Mouse (Mus musculus) lung, postnatal 25 days (tissue): ENCODE measurements around the gene 1110059E24Rik.

ENCODE experiments used
- DNase-seq: peaks from one replicate; pipeline ENCODE4 v3.0.0; 2022; ENCODE audit warnings: low spot score

Gene 1110059E24Rik

DNA sequence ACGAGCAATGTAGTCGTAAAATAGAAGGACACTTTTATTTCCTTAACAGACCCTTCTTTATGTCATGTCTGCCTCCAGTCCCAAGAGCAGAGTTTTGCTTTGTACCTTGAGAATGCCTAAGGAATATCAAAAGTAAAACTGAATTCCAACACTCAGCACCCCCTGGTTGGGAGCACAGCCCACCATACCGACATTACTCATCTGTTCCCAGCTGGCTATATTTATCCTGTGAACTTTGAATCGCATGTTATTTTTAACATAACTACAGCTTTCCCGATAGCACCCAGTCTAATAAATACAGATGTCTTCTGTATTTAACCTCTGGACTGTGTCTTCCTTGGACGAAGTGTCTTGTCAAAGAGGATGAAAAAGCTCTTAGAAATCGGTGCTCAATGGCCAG is 80.8 kb downstream of the 1110059E24Rik start:
- no peak for DNase-seq

DNA sequence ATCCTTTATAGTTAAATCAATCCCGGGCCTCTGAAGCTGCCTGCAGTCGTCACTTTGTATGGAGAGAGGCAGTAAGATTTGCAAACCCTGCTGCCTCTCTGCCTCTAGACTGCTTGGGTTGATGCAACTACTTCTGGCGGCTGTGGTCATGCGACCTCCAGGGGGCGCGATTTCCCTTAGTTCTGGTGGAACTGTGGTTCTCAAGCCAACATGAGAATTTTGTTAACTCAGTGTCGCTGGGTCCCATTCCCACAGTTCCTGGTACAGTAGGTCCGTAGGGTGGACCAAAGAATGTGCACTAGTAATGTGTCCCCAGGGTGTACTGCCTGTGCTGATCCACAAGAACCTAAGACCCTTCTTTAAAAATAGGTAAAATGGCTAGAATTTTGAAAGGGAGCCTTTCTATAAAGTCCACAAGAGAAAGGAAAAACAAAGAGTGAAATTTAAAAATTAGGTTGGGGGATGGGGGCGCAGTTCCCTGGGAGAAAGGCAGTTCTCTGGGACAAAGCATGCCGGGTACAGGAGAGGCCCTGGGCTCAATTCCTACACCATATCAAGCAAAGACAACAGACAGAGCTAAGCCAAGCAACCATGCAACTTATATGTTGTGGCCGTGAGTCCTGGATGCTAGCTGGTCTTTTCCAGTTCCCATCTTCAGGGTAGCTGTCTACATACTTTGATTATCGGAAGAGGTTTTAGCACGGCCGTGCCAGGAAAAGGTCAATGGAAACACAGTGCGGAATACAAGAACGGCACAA is 81.4 kb downstream of the 1110059E24Rik start:
- DNase-seq = peak; percentile 90

DNA sequence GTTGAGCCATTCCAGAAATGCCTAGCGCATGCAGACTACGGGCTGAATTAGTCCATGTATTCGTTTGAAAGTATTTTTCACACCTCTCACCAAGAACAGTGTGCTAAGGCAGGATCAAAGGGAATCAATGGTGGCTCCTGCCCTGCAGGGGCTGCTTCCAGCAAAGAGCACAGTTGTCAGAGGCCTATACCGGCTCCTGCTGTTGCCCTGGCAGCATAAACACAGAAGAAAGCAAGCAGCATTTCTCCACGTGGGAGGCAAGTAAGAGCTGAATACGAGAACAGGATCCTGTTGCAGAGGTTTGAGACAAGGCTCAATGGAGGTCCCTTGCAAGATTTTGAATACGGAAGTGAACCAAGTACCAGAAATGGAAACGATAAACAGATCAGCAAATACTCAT is 82.0 kb downstream of the 1110059E24Rik start:
- no peak for DNase-seq

DNA sequence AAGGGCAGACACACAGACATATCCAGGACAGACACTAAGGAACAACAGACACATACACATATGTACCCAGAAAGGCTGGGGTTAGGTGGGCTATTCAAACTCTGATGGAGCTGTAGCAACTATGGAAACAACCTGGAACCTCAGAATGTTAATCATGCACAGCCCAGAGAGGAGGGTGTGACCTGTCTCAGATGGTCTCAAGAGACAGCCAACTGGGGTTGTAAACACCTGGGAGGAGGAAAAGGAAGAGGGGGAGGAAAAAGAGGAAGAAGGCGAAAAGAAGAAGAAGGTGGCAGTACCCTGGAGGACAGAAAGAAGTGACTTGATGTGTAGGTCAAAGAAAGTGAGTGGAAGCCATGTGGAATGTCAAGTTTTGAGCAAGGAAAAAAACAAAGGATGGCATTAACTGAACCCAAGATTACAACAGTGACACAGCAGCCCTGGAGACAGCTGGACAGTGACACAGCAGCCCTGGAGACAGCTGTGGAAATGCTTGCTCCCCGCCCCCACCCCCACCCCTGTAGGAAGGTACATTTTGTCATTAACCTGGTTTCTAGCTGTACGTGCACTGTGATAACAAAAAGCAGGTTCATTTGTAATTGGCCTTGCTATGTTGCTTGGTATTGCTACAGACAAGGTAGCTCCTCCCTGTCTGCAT is 84.1 kb downstream of the 1110059E24Rik start:
- DNase-seq = peak; percentile 21

DNA sequence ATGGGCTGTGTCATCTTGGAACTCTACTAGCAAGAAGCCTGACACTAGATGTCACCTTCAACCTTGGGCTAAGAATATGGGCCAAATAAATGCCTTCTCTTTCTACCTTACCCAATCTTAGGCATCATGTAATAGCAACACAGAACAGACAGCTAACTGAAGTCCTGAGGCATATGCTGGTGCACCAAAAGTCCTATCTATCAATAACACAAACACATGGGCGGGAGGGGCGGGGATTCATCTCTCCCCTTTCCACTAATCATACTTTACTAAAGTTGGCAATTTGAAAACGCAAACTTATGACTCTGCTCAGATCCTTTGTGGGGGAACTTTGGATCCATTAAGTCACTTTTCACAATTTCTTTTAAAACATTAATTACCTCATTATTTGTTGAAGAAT is 84.8 kb downstream of the 1110059E24Rik start:
- DNase-seq = no peak

DNA sequence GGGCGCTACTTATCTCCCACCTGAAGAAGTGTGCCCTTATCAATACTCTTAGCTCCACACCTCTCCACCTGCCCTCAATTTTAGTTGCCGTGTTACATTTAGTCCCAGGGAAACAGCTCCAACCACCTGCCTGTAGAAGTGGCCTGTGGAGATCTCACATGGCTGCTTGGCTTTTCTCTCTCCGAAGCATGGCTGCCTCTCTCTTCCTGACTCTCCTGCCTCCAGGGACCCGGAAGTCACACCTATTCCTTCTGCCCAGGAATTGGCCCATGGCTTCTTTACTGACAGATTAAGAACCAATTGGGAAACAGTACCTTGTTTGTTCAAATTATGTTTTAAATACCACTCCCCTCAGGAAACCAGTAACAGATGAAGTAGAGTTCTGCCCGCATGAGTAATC is 86.3 kb downstream of the 1110059E24Rik start:
- no peak for DNase-seq

DNA sequence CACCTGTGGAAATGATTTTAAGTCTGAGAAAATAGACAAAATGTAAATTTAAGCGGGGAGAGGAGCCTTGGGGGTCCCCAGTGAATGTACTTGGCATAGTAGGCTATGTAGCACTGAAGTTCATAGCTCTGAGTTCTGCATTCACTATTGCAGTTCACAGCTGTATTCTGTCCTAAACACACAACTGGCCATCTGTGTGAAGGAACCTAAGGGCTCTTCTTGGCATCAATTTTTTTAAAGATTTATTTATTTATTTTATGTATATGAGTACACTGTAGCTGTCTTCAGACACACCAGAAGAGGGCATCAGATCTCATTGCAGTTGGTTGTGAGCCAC is 88.3 kb downstream of the 1110059E24Rik start:
- no peak for DNase-seq

DNA sequence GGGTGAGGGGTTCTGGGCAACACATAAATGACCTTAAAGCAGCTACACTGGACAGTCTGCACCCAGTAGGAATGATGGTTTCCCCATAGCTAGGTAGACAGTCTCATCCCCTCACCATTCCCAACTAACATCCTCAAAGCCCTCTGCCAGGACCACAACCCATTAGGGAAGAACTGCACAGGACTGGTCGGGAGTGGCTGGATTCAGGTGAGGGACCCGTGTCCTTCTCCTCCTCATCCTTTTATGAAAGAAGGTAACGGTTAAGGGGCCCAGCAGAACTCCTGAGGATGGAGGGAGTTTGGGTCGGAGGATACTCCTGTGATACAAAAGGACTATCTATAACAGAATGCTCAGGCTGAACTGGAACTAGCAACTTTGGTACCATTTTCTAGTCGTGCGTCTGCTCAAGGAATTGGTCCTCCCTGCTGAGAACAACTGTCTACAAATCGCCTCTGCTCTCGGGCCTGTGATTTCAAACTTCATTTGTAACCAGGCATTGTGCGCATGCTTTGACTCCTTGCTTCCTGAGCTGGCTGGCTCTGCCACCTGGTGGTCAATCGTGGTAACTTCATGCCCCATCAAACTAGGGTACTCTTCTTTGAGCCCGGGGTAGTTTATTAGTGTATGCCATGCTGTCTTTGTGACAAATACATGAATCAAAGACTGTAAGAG is 88.9 kb downstream of the 1110059E24Rik start:
- peak; percentile 74 for DNase-seq

DNA sequence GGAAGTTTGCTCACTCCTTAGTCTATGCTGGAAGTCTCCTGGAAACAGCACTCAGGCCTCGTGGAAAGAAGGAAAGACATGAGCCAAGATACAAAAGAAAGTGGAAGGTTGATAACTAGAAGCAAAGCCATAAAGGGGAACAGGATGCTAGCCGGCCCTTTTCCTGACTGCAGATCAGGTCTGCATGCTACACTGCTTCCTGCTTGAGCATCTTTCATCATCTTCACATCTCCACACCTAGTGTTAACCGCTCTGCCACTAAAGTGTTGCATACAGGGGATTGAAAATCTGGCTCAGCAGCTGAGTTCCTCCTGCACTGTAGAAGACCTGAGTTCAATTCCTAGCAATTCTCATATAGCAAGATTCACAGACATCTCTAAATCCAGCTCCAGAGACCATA is 89.8 kb downstream of the 1110059E24Rik start:
- no peak for DNase-seq

DNA sequence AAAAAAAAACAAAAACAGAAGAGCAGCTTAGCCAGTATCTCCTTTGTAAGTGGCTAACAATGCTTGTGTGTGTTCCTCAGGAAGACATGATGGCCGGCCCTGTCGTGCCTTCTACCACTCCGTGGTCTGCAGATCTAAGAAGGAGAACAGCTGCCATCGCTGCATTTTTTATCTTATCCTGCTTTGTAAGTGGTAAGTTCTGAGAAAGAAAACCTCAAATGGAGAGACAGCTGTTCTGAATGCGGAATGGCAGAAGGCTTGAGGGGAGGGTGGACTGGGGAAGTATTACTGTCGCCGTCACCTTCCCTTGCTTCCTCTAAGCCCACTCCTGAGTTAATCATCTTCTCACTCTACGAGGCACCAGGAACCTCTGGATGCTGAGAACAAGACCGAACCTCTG is 100.0 kb downstream of the 1110059E24Rik start:
- no peak for DNase-seq

DNA sequence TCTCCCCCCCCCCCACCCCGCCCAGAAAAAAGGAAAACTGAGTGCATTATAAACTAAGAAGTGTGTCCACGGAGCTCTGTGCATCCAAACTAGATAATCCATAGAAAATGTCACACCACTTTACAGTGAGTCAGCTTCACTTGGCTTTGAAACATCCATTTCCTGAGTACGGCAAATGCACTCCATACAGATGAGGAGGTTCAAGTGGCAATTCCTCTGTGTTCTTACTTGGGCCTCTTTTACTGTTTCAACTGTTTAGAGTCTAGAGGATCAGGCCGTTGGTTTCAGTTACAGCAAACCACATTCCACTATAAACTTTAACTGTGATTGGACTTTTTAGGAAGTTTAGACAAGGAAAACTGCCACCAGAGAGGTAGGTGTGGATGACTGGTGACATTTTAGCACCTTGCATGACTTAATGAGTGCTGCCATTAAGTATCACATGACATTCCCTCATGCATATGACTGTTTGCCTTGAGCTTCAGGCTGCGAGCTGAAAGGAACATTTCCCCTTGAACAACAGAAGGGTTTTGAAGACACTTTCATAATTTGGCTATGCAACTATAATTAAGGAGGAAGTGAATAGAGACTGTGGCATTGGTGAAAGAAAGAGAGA is 100.7 kb downstream of the 1110059E24Rik start:
- DNase-seq = peak; percentile 35

DNA sequence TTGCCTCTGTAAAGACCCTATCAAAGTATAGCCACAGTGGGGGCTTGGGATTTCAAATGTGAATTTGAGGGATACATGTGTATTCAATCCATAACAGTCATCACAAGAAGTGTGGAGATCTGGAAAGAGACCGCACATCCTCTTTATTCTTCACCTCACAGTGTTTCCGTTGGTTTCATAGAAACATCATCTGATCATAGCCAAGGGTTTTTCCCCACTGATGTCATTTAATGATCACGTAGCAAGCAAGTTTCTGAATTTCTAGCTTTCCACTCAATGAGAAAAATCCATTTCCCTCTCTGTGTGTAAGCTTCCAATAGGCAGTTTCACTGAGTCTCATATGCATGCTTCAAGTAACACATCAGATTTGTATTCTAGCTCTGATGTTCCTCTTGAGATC is 103.1 kb downstream of the 1110059E24Rik start:
- no peak for DNase-seq

DNA sequence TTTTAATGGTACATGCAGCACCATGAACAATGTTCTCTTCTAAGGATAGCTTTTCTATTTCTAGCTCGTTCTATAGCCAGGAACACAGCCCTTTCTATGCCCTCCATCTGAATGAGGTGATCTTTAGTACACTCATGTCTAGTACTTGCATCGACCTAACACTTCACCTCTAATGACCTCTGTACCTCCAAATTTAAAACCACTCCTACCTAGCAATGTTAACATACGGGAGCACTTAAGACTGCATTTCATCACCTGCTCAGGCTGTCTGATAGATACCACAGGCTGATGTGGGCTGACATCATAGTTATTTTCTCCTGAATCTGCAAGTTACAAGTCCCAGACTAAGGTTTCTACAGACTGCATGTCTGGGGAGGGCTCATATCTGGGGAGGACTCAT is 103.8 kb downstream of the 1110059E24Rik start:
- peak; percentile 24 for DNase-seq

DNA sequence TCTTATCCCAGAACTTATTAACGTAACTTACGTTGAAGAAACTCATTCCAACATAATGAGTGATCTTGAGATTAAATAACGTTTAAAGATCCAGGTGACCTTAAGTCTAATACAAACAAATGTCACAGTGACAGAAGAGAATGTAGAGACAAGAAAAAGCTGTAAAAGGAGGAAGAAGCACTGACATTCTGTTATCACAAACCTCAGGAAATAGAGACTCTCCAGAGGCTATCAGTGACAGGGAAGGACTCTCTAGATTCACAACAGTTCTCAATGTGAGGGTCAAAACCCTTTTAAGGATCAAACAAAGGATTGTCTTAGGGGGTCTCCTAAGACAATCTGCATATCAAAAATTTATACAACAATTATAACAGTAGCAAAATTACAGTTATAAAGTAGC is 115.7 kb downstream of the 1110059E24Rik start:
- DNase-seq = no peak
